Mouse (Mus musculus) olfactory bulb, adult 2 months (tissue): ENCODE data around the gene March1. TPM values are rescaled to one million over a fixed set of nuclear protein-coding genes. Genes with fewer than 3 reads are reported as not detected.

Experiments used
- H3K27ac ChIP-seq: fragments of 200-500 bp; 2 replicates; pipeline ENCODE4 v1.5.1; 2012; ENCODE audit warnings: low read depth, low read length; ENCODE audit not compliant: insufficient read depth
- H3K4me1 ChIP-seq: fragments of 200-500 bp; 2 replicates; pipeline ENCODE4 v1.6.1; 2012; ENCODE audit warnings: low read length; ENCODE audit not compliant: control insufficient read depth, insufficient read depth
- H3K4me3 ChIP-seq: fragments of 200-500 bp; 2 replicates; pipeline ENCODE4 v1.5.1; 2012; ENCODE audit warnings: mild to moderate bottlenecking, low read depth, low read length, moderate library complexity; ENCODE audit not compliant: insufficient read depth
- CTCF ChIP-seq: fragments of 200-500 bp; IDR thresholded peaks from 2 replicates; pipeline ENCODE4 v1.5.1; 2012; ENCODE audit warnings: low read depth, mild to moderate bottlenecking, low read length, moderate library complexity; ENCODE audit not compliant: insufficient read depth
- POLR2A ChIP-seq: fragments of 200-500 bp; IDR thresholded peaks from 2 replicates; pipeline ENCODE4 v1.6.1; 2012; ENCODE audit warnings: mild to moderate bottlenecking, low read depth, low read length, moderate library complexity; ENCODE audit not compliant: insufficient read depth
- WGBS: fragments of 180-500 bp; shearing (Covaris S2); methylation state at CpG from one replicate; pipeline ENCODE4 v1.1.7; 2018; 5-methylcytosine and 5-hydroxymethylcytosine counted together
- polyA plus RNA-seq: library from polyadenylated mRNA; stranded (reverse); fragments of >200 nt; gene quantifications from 2 replicates; pipeline ENCODE4 v1.2.4, GENCODE M21; 2012; ENCODE audit warnings: low replicate concordance; ENCODE audit not compliant: missing spikeins, insufficient read depth, insufficient read length

The March1 gene
- polyA plus RNA-seq, 1 experiment, result not detected

DNA sequence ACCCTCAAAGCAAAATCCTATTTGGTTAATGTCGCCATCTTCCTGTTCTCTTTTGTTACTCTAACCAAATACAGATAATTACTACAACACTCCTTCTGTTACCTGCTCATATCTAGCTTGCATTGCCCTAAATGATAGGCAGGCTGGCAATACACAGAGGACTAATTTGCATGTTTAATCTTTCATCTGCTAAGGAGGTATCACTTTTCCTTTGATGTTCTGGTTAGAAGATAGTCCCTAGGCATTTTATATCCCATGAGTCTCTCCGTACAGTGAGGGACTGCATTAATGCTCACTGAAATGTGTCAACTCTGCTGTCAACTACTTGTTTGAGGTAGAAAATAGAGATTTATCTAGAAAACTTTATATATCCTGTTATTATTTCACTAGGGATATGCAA lies 44.2 kb downstream of the March1 start:
- Histone ChIP-seq H3K4me1 (no peaks in the 10 kb centered on the region), H3K27ac (no peak overlapping the region), H3K4me3 (no peak overlapping the region)
- WGBS, result 90% methylated on average over 2 of the region's 2 CpGs
- TF ChIP-seq CTCF (no peak), POLR2A (no peak)

GRCm38 (mm10) chr8:65665786-65666185 lies 48.1 kb downstream of the March1 start:
- no peak overlapping the region for H3K27ac ChIP-seq
- H3K4me1 ChIP-seq, result no peaks in the 10 kb centered on the region
- TF ChIP-seq POLR2A, result no peak
- no peak for TF ChIP-seq CTCF
- 89% methylated on average over 2 of the region's 2 CpGs for WGBS
- no peak overlapping the region for H3K4me3 ChIP-seq

- Histone ChIP-seq H3K27ac (no peak overlapping the region), H3K4me1 (no peaks in the 10 kb centered on the region)
These were observed 125.4 kb downstream of the March1 start for GRCm38 (mm10) chr8:65743066-65743465.

GRCm38 (mm10) chr8:65775815-65776214 lies 158.1 kb downstream of the March1 start:
- TF ChIP-seq CTCF (no peak), POLR2A (no peak)
- 60% methylated on average over 2 of the region's 2 CpGs for WGBS
- H3K4me3 ChIP-seq, result no peak overlapping the region

More at GRCm38 (mm10) chr8:65743066-65743465, 125.4 kb downstream of the March1 start:
- no peak for TF ChIP-seq POLR2A
- TF ChIP-seq CTCF, result no peak
- no peak overlapping the region for H3K4me3 ChIP-seq

DNA sequence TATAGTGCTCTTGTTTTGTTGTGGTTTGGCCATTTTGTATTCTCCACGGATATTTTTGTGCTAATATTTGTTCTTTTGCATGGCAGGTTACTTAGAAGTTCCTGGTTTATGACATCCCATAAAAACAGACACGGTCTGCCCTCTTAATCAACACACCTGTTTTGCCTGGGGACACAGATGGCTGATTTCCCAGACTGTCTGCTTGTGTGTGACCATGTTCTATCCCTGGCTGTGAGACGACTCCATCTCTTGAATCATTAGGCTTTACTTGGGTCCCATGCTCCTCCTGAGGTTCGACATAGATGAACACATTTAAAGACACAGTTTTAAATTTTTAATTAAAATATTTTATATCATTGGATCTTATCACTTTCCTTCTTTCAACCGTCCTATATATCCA lies 163.5 kb downstream of the March1 start:
- Histone ChIP-seq H3K27ac (no peak overlapping the region), H3K4me3 (no peak overlapping the region), H3K4me1 (no peaks in the 10 kb centered on the region)
- TF ChIP-seq POLR2A, result no peak
- TF ChIP-seq CTCF, result no peak
- 81% methylated on average over 5 of the region's 5 CpGs for WGBS

More at GRCm38 (mm10) chr8:65775815-65776214, 158.1 kb downstream of the March1 start:
- Histone ChIP-seq H3K4me1 (no peaks in the 10 kb centered on the region), H3K27ac (no peak overlapping the region)

- WGBS, result 72% methylated on average over 2 of the region's 2 CpGs
- TF ChIP-seq POLR2A (no peak), CTCF (no peak)
- no peaks in the 10 kb centered on the region for H3K4me1 ChIP-seq
- no peak overlapping the region for H3K4me3 ChIP-seq
- H3K27ac ChIP-seq, result no peak overlapping the region
These were observed 195.3 kb downstream of the March1 start for GRCm38 (mm10) chr8:65812971-65813370.

- H3K4me3 ChIP-seq, result no peak overlapping the region
- no peak overlapping the region for H3K27ac ChIP-seq
- no peak for TF ChIP-seq POLR2A
- TF ChIP-seq CTCF, result no peak
- H3K4me1 ChIP-seq, result no peaks in the 10 kb centered on the region
- 54% methylated on average over 3 of the region's 3 CpGs for WGBS
These were observed 304.8 kb downstream of the March1 start for GRCm38 (mm10) chr8:65922294-65923019.

GRCm38 (mm10) chr8:65956948-65957347 lies 339.2 kb downstream of the March1 start:
- TF ChIP-seq CTCF (no peak), POLR2A (no peak)
- 29% methylated on average over 5 of the region's 5 CpGs for WGBS
- H3K4me3 ChIP-seq, result no peak overlapping the region
- no peak overlapping the region for H3K27ac ChIP-seq
- no peaks in the 10 kb centered on the region for H3K4me1 ChIP-seq

DNA sequence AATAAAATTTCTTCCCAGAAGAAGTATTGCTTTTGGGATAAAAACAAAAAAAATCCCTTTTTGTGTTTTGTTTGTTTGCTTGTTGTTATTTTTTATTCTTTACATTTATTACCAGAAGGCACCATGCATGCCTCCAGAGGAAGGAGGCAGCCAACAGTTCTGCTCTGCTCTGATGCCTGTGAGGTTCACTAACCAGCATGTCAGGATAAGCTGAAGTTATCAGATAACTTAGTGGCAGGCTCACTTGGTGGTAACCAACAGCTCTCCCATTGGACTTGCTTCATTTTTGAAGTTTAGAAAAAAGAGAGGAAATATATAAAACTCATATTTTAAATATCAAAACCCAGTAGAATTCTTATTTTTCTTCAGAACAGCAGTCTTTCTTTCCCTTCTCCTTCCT lies 339.8 kb downstream of the March1 start:
- Histone ChIP-seq H3K27ac (no peak overlapping the region), H3K4me3 (no peak overlapping the region), H3K4me1 (no peaks in the 10 kb centered on the region)
- no peak for TF ChIP-seq CTCF
- TF ChIP-seq POLR2A, result no peak

DNA sequence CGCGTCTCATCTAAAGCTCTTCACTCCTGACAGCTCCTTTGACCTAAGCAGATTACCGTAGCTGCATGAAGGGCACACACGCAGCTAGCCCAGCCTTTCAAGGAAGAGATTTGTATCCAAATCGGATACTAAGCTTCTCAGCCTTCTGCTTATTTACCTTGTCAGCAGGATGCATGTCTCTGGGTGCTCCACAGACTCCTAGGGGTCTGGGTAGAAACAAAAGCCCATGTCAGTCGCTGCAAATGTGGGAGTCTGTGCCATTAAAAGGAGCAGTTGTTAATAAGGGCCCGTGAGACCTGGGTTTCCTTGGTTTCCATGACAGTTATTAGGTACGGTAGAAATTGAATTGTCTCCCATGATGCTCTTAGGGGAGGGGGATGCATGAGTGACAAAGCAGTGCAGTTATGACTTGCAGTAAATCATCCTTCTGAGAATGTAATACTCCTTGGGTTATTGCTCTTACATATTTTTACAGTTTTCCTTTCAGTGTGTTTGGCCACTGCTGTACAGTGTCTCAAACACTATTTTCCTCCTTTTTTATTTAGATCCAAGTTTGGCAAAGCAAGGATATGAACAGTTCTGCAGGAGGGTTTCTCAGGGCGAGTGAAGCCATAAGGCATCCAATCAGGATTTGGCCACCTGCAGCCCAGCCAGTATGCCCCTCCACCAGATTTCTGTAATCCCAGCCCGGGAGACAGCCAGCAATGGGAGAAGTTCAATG lies 349.0 kb downstream of the March1 start:
- Histone ChIP-seq H3K27ac (no peak overlapping the region), H3K4me3 (no peak overlapping the region), H3K4me1 (no peaks in the 10 kb centered on the region)
- WGBS, result 27% methylated on average over 10 of the region's 10 CpGs
- no peak for TF ChIP-seq POLR2A
- TF ChIP-seq CTCF, result no peak
